Mouse (Mus musculus) myocyte (in vitro differentiated cells): Measurements from ENCODE around the gene Mcoln1.

Experiments
- E2F4 ChIP-seq: IDR thresholded peaks from one replicate; pipeline ENCODE4 v1.6.1; 2011; ENCODE audit warnings: mild to moderate bottlenecking, control low read depth, moderate library complexity; ENCODE audit not compliant: insufficient read depth
- MAX ChIP-seq: IDR thresholded peaks from one replicate; pipeline ENCODE4 v1.6.1; 2011; ENCODE audit warnings: low read depth, mild to moderate bottlenecking, control low read depth
- POLR2A ChIP-seq: IDR thresholded peaks from one replicate; pipeline ENCODE4 v1.6.1; 2011; ENCODE audit warnings: low read depth, mild to moderate bottlenecking, control low read depth, moderate library complexity; ENCODE audit not compliant: insufficient read length
- POLR2AphosphoS2 ChIP-seq: IDR thresholded peaks from one replicate; pipeline ENCODE4 v1.6.1; 2011; ENCODE audit warnings: low read depth, control low read depth; ENCODE audit not compliant: insufficient read length
- TCF12 ChIP-seq: IDR thresholded peaks from one replicate; pipeline ENCODE4 v1.6.1; 2011; ENCODE audit warnings: mild to moderate bottlenecking, control low read depth; ENCODE audit not compliant: poor library complexity, insufficient read depth, severe bottlenecking
- TCF3 ChIP-seq: IDR thresholded peaks from one replicate; pipeline ENCODE4 v1.6.1; 2011; ENCODE audit warnings: low read depth, control low read depth; ENCODE audit not compliant: insufficient read length
- USF1 ChIP-seq: IDR thresholded peaks from one replicate; pipeline ENCODE4 v1.6.1; 2011; ENCODE audit warnings: low read depth, mild to moderate bottlenecking, control low read depth, moderate library complexity

- TF ChIP-seq POLR2A (no peak), E2F4 (no peak), TCF12 (no peak), USF1 (no peak), POLR2AphosphoS2 (no peak), MAX (no peak), TCF3 (no peak)
These were observed 4.5 kb upstream of the Mcoln1 start for GRCm38 (mm10) chr8:3495578-3496427.
